Mouse (Mus musculus) R1 (cell line): ENCODE measurements around the gene Lrrn4cl.
A peak's percentile ranks its signal among the peaks of the same experiment; 100 is the strongest.
"Not testable (repeated sequence)": the region's sequence is repeated elsewhere in the genome, so short reads cannot be mapped to it uniquely, and the experiment has no call there.

Source experiments
- DNase-seq: peaks from one replicate; pipeline ENCODE4 v3.0.0-alpha.2; 2018; ENCODE audit warnings: low read depth, low spot score

Gene Lrrn4cl

GRCm38 (mm10) chr19:8880311-8881033, 29.9 kb downstream of the Lrrn4cl start, which contains the start of gene Uqcc3:
TSS of gene Uqcc3 (minus strand) at chr19:8880923.
- peak; percentile 94 for DNase-seq

- no peak for DNase-seq
These were observed 30.4 kb downstream of the Lrrn4cl start for GRCm38 (mm10) chr19:8881034-8881392.

DNA sequence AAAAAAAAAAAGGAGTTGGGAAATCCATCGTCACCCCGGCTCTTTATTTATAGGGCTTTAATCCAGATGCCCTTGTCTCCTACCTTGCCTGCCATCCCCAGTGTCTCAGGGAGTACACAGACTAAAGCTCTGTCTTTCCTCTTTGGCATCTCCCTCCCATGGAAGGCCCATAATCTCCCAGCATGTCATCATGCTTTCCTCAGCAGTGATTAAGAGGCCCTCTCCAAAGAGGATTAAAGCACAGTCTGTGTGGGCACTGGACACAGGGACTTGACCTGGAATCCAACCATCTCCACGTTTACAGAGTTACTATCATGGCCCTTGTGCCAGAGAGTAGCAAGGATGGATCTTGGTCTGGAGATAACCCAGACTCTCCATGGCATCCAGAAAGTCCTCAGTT, 33.0 kb downstream of the Lrrn4cl start, which contains the start of the genes Lbhd1 and Gm49403:
Lbhd1 (plus strand) TSS at position 117 of the 400 bp plus-strand sequence.
Gm49403 (plus strand) TSS at position 315 of the 400 bp plus-strand sequence.
- no peak for DNase-seq

- peak; percentile 63 for DNase-seq
These were observed 36.5 kb downstream of the Lrrn4cl start for GRCm38 (mm10) chr19:8886916-8887584.

DNA sequence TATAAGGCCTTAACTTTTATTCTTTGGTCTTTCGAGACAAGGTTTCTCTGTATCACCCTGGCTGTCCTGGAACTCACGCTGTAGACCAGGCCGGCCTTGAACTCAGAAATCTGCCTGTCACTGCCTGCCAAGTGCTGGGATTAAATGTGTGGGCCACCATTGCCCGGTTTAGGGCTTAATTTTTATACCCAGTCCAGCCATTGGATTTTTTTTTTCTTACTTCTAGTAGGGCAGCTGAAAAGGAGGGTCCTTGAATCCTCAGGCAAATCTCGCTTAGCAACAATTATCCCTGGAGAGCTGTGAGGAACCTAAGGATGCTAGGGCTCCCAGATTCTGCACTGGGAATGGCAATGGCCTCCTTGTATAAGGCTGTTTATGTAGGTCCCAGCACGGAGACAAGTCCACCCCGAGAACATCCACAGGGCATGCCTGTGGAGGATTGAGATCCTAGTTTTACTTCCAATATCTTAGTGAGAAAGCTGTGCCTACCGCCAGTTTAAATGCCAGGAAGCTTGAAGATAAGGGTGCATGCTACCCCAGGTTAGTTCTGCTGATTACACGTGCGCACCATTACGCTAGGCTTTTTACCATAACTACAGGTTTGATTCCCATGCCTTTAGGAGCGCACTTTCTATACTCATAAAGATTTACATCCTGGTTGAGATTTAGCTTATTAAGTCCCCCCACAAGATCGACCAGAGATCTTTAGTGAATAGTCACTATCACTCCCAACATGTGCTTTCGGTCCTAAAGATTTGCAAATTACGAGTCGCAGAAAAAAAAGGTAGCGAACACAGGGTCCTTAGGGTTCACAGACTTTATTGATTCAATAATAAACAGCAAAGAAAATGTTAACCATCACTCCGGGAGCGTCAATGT, 37.3 kb downstream of the Lrrn4cl start:
- DNase-seq, result peak; percentile 67

- peak; percentile 99 for DNase-seq
These were observed 38.2 kb downstream of the Lrrn4cl start, which contains the start of the genes 1810009A15Rik and Gm49416 for GRCm38 (mm10) chr19:8888511-8889385. TSS of gene 1810009A15Rik (plus strand) at chr19:8888853. TSS of gene Gm49416 (plus strand) at chr19:8888926.

GRCm38 (mm10) chr19:8892829-8893766, 42.5 kb downstream of the Lrrn4cl start, which contains the start of gene Ints5:
TSS of gene Ints5 (plus strand) at chr19:8893005.
- DNase-seq, result peak; percentile 94

DNA sequence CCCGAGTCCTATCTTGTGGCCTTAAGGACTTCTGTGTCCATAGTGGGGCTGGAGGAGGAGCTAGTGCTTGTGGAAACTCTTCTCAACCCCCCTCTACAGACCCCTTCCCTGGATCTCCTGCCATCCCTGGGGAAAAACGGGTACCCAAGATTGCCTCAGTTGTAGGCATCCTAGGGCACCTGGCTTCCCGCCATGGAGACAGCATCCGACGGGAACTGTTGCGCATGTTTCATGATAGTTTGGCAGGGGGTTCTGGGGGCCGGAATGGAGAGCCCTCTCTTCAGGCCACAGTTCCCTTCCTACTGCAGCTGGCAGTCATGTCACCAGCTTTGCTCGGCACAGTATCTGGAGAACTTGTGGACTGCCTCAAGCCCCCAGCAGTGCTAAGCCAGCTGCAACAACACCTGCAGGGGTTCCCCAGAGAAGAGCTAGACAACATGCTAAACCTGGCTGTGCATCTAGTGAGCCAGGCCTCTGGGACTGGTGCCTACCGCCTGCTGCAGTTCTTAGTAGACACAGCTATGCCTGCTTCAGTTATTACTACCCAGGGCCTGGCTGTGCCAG, 44.9 kb downstream of the Lrrn4cl start:
- DNase-seq, result no peak

GRCm38 (mm10) chr19:8896231-8896630, 45.7 kb downstream of the Lrrn4cl start:
- not testable (repeated sequence) for DNase-seq

DNA sequence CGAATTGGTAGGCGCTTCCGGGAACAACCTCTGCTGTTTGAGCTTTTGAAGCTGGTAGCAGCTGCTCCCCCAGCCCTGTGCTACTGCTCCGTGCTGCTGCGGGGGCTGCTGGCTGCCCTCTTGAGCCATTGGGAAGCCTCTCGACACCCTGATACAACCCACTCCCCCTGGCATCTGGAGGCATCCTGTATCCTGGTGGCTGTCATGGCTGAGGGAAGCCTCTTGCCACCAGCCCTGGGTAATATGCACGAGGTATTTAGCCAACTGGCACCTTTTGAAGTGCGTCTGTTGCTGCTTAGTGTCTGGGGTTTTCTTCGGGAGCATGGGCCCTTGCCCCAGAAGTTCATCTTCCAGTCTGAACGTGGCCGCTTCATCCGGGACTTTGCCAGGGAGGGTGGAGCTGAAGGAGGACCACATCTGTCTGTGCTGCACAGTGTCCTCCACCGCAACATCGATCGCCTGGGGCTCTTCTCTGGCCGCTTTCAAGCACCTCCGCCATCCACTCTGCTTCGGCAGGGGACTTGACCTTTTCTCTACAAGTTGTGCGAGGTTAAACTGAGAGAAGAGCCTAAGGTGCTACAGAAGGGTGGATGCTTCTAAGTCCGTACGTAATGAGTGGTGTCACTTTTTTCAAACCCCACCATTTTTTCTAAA, 46.8 kb downstream of the Lrrn4cl start:
- peak; percentile 82 for DNase-seq

- peak; percentile 98 for DNase-seq
These were observed 47.4 kb downstream of the Lrrn4cl start, which contains the start of gene Ganab for GRCm38 (mm10) chr19:8897865-8898495. TSS of gene Ganab (plus strand) at chr19:8898071.

- DNase-seq, result no peak
These were observed 48.0 kb downstream of the Lrrn4cl start for GRCm38 (mm10) chr19:8898576-8898975.

DNA sequence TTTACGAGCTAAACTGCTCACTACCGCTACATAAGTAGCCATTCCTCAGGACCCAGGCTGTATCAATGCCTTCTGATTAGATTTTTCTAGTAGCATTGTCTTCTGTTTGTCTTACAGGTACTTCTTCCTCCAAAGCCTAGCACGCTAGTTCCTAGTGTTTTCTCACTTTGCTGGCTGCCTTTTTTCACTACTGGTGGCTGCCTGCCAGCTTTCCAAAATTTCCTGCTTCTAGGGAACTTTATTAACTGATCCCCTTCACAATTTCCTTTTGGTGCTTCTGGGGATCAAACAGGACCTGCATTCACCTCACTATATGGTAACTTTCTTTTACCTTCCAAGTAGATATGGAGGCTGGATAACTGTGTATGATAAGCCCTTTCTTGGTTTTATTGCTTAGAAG, 48.5 kb downstream of the Lrrn4cl start:
- DNase-seq, result no peak

GRCm38 (mm10) chr19:8903412-8903811, 52.8 kb downstream of the Lrrn4cl start:
- DNase-seq, result no peak
